Comparison of ENCODE assay signal across 21 mouse cellular contexts in the genomic region with DNA sequence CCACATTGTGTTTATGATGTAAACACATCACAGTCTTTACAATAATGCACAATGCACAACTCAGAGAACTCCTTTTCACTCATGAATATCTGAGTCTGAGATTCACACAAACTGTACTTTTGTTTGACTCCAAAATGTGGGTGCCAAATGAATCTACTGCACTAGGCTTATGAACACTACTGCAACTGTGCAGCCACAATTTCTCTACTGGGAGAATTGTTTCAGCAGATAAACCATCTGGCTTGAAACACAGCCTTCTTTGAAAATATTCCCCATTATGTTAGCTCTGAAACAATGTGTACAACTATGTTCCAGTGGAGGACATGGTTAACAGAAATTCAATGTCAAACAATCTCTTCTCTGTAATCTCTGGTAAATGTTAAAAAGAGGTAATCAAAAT.
"Had no signal": no experiment of that assay in that cellular context is flagged by ENCODE, and none has a peak within 500 bp of the region (broad histone marks: within the 10 kb centered on the region; RNA-seq: fewer than 3 reads in every experiment).

No protein-coding gene starts in this region.

- ATAC-seq: intestine, embryonic 15.5 days had no signal

- H3K9me3 ChIP-seq: intestine, embryonic 15.5 days; kidney, embryonic 15.5 days; liver, embryonic 13.5 days; neural tube, embryonic 12.5 days; neural tube, embryonic 15.5 days; stomach, embryonic 15.5 days had no signal

- H3K4me2 ChIP-seq: intestine, embryonic 15.5 days; kidney, embryonic 15.5 days; liver, embryonic 13.5 days; midbrain, embryonic 11.5 days; neural tube, embryonic 12.5 days; neural tube, embryonic 15.5 days; stomach, embryonic 15.5 days had no signal

- DNase-seq: kidney, adult 11 months; kidney, adult 8-10 months; kidney, postnatal 10 days; kidney, postnatal 4 days; liver, embryonic 13.5 days; lung, adult 2 months; lung, postnatal 14 days; lung, postnatal 4 days; midbrain, embryonic 14.5 days; right cerebral cortex, adult 18-20 months; right cerebral cortex, postnatal 14 days; right cerebral cortex, postnatal 4 days; thymus, adult 18-20 months; thymus, postnatal 36 days had no signal

- H3K27ac ChIP-seq: intestine, embryonic 15.5 days; kidney, embryonic 15.5 days; left cerebral cortex, adult 2 months; liver, embryonic 13.5 days; neural tube, embryonic 12.5 days; neural tube, embryonic 15.5 days; stomach, embryonic 15.5 days had no signal

- H3K27me3 ChIP-seq: intestine, embryonic 15.5 days; kidney, embryonic 15.5 days; liver, embryonic 13.5 days; neural tube, embryonic 12.5 days; neural tube, embryonic 15.5 days; stomach, embryonic 15.5 days had no signal

- H3K4me1 ChIP-seq: intestine, embryonic 15.5 days; liver, embryonic 13.5 days; neural tube, embryonic 12.5 days; neural tube, embryonic 15.5 days; stomach, embryonic 15.5 days had no signal

- H3K9ac ChIP-seq: intestine, embryonic 15.5 days; kidney, embryonic 15.5 days; liver, embryonic 13.5 days; neural tube, embryonic 12.5 days; neural tube, embryonic 15.5 days; stomach, embryonic 15.5 days had no signal

- H3K36me3 ChIP-seq: intestine, embryonic 15.5 days; kidney, embryonic 15.5 days; liver, embryonic 13.5 days; neural tube, embryonic 12.5 days; neural tube, embryonic 15.5 days; stomach, embryonic 15.5 days had no signal

- H3K4me3 ChIP-seq: intestine, embryonic 15.5 days; kidney, embryonic 15.5 days; left cerebral cortex, adult 2 months; liver, embryonic 13.5 days; neural tube, embryonic 12.5 days; neural tube, embryonic 15.5 days; stomach, embryonic 15.5 days had no signal
